Mouse (Mus musculus): ENCODE results near the gene Erc1. TPM values are rescaled to one million over a fixed set of nuclear protein-coding genes. Genes with fewer than 3 reads are reported as not detected.
"Not testable (repeated sequence)": the region's sequence is repeated elsewhere in the genome, so short reads cannot be mapped to it uniquely, and the experiment has no call there.

The Erc1 gene
- total RNA-seq, 2 experiments from 2014 or later: 29.6 to 32.6 TPM

DNA sequence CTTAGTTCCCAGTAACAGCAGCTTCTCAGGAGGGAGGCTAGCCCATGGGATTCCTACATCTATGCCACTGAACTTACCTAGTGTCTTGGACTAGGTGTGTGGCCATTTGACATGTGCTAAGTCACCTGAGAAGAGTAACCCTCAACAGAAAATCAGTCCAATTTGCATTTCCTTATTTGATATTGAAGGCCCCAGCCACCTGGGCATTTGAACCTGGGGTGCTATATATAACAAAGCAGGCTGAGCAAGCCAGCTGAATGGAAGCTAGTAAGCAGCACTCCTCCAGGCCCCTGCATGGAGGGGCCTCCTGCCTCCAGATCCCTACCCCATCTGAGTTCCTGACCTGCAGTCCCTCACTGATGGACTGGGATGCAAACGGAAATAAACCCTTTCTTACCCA is 135.5 kb downstream of the Erc1 start:
- DNase-seq (ENCODE audit: low spot score in 2 of 2): no peak

DNA sequence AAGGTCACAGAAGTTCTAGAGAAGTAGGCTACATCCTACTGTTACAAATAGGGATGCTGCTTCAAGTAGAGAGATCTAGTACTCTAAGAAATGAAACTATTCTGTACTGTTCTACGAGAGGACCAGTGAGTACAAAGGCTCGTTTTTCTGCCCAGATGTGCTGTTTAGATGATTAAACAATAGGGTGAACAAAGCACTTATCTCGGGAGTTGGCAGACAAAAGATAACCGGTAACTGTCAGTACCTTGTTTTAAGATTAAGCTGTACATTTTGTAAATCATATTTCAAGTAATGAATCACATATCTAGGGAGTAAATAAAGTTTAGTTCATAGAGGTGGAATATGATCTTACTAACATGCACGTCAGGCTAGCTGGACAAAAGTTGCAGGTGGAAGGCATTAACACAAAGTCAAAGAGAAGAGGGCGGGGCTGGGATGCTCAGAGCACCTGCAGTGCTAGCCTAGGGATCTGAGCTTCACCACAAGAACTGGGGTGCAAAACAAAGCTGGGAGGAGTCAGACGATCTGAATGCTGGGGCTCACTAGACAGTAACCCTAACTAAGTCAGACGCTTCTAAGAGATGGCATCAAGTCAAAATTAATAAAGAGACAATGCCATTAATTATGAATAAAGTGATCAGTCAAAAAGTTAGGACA is 136.2 kb downstream of the Erc1 start:
- no peak for DNase-seq (ENCODE audit: low spot score in 2 of 2)

DNA sequence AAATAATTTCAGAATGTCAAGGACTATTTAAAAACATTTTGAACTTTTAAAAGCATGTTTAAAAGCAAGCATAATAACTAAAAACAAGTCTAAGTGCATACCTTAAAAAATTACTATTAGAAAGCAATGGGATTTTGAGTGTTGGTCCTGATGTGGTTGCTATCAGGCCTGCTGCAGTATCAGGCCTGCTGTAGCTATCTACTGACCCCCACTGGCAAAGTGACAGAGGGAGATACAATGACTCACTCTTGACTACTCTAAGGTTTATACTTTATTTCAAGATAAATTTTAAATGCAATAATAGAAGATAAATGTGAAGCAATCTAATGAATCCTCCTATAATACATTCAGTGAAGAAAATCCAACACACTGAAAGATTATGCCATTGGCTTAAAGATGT is 138.4 kb downstream of the Erc1 start:
- no peak for DNase-seq (ENCODE audit: low spot score in 2 of 2)

DNA sequence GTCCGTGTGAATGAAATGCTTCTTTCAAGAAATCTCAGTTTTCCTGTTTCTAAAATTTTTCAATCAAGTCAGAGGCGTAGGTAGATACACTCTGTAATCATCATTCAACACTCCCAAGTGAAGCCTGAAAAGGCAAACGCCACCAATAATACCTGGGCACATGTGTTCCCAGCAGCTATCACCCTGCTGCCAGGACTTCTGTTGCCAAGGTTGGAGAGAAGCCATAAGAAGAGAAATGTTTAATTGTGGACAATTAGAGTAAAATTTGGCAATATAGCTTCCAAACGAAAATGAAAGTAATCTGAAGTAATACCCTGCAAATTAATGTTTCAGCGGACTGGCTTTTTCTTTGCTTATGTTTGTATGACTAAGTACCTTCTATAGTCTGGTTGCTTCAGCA is 140.1 kb downstream of the Erc1 start:
- no peak for DNase-seq (ENCODE audit: low spot score in 2 of 2)

DNA sequence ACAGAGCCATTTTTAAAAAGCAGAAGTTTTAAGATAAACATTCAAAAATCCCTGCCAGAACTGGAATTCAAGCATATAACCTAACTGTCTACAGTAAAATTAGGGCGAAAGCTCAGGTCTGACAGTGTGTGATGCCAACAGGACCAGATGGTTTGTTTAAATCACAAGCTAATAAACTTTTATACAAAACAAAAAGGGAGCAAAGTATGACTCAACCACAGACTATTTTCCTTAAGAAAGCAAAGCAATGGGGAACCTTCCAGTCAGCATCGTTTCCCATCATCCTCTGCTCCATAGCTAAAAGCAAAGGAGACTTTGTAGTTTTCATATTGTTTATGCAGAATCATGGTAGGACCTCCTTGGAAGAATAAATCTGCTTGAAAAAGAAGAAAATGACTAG is 143.1 kb downstream of the Erc1 start:
- DNase-seq (ENCODE audit: low spot score in 2 of 2): no peak

DNA sequence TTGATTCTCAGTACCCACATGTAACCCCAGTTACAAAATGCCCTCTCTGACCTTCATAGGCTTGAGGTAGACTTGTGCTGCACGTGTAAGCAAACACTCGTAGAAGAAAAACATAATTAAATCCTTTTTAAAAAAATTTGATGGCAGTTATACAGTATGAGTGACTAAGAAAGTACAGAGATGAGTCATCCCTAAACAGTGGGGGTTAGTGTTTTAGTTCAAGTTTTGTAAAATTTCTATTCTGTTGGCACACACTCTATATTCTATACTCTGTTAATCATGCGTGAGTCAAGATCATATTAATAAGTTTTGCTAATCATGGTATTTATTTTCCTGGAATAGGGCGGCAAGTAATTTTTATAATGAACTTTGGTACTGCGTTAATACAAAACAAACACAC is 155.2 kb downstream of the Erc1 start:
- no peak for DNase-seq (ENCODE audit: low spot score in 2 of 2)

DNA sequence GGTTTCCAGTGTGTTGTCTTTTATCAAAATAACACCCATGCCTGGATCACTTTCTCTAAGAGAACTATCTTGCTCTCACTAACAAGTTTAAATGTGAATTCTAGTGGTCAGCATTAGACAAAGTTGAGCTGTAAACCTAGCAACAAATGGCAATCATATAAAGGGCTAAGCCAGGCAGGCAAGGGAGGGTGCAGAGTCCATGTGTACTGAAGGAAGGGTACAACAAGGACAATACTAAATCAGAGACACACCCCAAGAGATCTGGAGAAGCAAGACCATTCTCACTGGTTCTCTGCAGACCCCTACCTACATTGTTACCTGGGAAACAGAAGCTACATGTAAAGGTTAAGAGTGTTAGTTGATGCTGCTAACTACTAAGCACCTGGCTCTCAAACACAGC is 161.5 kb downstream of the Erc1 start:
- no peak for DNase-seq (ENCODE audit: low spot score in 2 of 2)

DNA sequence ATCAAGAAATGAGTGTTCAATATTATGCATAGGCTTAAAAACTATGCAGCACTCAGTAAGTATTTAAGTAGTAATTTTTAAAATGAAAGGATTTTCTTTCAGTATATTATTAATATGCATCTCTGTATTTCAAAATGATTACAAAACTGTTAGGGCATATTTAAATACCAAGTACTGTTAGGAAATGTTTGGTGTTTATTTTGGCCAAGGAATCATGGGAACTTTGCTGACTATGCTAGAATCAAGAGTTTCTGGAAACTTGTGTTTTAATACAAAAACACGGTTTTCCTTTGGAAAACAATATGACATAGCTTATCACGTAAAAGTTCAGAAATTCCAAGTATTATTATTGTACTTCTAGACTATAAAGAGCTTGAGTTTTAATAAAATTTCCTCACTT is 167.2 kb downstream of the Erc1 start:
- DNase-seq (ENCODE audit: low spot score in 2 of 2): no peak

DNA sequence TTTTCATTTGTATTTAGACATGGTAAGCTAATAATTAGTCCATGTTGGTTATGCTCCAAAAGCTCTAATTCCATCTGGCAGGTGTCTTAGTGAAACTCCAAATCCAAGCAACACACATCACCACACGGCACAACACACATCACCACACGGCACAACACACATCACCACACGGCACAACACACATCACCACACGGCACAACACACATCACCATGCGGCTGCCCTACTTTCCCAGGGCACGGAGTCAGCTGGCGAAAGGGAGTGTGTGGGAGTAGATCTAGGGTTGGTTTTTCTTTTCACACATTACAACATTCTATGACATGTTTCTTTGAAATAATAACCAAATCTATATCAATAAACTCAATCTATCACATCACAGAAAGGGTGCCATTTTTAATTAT is 173.2 kb downstream of the Erc1 start:
- DNase-seq (ENCODE audit: low spot score in 2 of 2): no peak

DNA sequence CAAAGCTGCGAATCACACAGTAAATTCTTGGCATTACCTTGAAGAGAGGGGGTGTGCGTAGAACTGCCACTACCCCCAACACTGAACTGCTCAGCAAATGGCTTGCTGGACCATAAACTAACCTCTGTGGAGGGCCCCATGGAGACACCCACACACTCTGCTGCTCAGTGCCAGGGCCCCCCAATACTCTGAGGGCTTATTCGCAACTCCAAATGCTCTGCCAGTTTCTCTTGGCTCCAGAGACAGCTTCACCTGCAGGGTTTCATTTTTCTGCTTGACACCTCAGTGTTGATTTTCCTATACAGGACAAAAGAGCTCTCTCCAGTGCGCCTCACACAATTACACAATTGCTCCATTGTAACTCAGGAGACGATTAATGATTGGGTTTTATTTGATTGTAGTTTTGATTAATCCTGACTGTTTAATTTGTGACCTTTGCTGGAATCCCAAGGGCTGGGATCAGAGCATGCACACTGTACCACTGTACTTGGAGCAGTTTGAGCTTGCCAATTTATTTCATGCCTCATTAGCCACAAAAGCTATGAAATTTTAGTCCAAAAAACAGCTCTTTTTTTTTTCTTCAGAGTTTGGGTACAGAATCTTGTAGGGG is 173.7 kb downstream of the Erc1 start:
- no peak for DNase-seq (ENCODE audit: low spot score in 2 of 2)

DNA sequence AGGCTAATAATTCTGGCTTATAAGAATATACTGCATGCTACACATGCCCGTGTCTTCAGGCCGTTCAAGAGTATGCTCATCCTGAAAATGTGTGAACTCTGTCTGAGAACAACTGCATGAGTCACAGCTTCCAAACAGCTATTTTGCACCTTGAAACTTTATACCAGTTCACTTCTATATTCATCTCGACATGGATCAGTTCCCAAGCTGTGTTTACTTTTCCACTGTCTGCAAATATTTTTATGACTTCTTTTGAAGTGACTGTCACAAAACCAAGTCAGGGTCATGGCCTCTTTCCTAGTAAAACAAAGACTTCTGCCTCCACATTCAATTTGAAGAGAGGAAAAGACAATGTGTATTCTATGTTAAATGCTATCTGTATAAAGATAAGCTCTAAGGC is 178.2 kb downstream of the Erc1 start:
- DNase-seq (ENCODE audit: low spot score in 2 of 2): no peak

DNA sequence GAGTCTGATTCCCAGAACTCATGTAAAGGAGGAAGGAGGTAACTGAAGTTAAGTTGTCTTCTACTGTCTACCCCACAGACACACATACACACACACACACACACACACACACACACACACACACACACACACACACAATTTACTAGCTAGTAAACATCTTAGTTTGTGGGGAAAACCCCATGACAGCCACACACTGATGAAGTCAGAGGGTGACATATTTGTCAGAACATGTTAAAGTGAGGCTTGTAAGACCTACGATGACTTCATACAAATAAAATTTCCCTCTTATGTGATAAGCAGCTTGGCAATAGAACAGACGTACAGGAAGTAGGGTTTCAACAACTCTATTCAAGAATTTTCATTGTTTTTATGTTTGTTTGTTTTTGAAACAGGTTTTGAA is 185.0 kb downstream of the Erc1 start:
- DNase-seq (ENCODE audit: low spot score in 2 of 2): no peak

DNA sequence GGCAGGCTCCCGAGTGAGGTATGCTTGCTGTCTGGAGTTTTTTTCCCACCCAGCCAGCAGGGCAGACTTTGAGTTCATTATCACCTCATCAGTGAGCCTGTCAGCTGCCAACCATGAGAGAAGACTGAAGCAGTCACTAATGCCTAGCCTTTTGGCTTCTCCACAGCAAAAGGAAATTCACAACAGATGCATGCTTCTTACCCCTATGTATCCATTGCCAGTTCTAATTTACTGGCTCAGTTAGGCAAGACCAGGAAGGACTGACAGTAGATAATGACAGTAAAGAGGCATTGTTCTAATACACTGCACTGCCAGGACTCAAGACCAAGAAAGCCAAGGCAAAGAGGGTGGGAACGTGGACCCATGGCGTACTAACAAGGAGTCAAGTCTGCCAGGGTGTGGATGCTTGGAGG is 186.9 kb downstream of the Erc1 start:
- DNase-seq (ENCODE audit: low spot score in 2 of 2): no peak

DNA sequence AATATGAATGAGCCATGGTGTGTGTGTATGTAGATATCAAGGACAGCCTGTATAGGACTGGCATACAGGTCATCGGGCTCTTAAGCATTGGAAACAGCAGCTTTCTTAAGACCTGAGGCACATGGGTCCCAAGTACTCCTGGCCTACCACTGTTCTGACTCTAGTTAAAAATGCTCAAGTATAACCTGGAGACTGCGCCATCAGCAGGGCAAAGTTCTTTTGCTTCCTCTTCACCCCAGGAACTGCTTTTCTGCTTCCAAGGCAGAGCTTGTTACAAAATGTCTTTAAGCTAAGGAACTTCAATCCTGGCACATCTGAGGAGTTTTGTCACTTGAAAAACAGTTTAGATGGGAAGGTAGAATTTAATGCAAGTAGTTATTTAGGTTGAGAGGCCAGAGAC is 189.5 kb downstream of the Erc1 start:
- DNase-seq (ENCODE audit: low spot score in 2 of 2): no peak

DNA sequence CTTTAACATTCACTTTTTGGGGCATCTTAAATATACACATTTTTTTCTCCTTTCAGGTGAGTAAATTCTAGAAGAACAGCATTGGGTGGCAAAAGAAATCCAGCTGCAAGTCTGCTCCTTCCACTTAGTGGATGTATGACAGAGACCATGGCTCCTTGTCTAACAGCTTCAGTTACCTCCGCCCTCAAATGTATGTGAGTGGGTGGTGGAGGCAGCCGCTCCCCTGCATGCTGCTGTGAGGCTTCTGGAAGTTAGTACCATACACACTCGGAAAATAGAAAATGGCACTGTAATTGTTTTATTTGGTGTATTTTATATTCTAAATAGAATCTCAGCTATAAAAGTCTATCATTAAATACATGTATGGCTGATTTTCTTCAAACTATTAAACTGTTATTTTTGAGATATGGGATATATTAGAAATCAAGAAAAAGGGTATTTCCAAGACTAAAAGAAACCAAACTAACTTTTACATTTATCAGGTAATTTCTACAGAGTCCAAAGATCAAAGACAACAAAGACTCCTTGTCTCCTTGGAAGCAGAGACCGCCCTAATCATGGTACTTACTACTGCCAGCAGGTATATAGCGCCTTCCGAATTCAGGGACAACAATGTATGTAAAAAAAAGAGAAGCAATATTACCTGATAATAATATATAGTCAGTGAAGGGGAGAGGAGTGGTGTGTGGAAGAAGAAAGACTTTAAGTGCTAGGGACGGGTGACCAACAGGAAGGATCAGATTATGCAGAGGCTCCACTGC is 190.4 kb downstream of the Erc1 start:
- no peak for DNase-seq (ENCODE audit: low spot score in 2 of 2)

DNA sequence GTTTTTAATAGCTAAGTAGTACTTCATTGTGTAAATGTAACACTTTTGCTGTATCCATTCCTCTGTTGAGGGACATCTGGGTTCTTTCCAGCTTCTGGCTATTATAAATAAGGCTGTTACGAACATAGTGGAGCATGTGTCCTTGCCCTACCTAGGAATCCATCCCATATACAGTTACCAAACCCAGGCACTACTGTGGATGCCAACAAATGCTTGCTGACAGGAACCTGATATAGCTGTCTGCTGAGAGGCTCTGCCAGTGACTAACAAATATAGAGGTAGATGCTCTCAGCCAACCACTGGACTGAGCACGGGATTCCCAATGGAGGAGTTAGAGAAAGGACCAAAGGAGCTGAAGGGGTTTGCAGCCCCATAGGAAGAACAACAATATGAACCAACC is 193.2 kb downstream of the Erc1 start:
- not testable (repeated sequence) for DNase-seq (ENCODE audit: low spot score in 2 of 2)

DNA sequence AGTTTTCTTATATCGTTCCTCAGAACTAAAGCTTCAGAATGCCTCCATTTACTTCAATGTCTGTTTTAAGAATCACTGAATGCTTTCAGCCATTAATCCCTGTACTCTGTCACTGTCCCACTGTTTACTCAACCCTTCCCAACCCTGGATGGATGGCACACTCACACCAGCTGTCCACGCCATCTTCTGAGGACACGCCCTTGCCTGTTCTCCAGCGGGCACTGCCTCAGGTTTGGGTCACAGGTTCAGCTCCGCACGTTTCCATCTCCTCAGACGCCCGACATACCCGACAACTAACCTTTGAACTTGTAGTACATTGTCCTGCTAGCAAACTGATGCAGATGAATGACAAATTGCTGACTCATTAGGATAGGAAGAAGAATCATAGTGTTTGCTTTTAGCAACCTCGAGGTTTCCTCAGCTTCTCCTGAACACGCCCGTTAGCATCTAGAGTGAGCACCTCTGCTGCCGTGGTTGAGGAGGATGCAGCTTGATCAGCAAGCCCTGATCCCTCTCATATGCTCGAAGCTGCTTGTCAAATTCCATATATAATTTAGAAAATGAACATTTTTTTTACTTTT is 204.0 kb downstream of the Erc1 start:
- DNase-seq (ENCODE audit: low spot score in 2 of 2): no peak

DNA sequence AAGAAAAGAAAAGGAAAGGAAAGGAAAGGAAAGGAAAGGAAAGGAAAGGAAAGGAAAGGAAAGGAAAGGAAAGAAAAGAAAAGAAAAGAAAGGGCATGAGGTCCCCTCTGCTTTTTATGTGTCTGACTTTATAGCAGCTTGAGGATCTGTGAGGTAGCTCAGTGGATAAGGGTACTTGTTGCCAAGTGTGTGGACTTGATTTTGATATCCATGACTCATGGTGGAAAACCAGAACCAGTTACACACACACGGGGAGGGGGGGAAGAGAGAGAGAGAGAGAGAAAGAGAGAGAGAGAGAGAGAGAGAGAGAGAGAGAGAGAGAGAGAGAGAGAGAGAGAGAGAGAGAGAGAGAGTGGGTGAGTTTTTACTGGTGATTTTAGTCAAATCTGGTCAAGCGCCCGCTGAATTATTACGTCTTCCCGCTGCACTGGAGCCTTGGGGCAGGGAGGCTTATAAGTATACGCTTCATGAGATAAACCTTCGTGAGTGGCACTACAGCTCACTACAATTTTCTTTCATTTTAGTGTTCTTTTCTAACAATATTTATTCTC is 204.7 kb downstream of the Erc1 start:
- no peak for DNase-seq (ENCODE audit: low spot score in 2 of 2)

DNA sequence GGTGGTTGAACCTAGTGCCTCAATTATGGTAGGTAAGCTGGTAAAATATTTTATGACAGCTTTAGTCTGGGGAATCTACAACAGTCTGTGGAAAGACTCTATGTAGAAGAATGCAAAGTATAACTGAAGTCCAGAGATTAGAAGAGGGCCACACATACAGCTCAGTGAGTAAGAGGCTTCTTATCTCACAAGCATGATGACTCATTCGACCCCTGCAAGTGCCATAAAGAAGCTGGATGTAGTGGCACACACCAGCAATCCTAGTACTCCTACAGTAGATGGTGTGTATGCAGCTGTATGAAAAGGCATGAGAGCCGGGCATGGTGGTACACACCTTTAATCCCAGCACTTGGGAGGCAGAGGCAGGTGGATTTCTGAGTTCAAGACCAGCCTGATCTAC is 205.2 kb downstream of the Erc1 start:
- DNase-seq (ENCODE audit: low spot score in 2 of 2): no peak

DNA sequence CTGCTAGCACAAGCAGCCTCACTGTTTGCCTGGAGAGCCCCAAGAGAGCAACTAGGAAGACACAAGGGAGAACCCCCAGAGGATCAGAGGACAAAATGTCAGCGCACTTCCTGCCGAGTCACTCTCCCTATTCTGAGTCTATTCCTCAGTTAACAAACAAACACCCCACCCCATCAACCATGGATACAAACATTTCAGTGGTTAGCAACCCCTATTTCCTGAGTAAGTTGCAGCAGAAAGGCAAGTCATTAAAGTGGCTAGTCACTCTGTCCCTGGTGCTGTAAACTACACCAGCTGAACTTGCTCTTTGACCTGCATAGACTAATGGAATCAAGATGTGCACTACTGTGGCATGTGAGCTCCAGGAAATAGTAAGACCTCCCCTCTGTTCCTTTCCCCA is 212.3 kb downstream of the Erc1 start:
- no peak for DNase-seq (ENCODE audit: low spot score in 2 of 2)

DNA sequence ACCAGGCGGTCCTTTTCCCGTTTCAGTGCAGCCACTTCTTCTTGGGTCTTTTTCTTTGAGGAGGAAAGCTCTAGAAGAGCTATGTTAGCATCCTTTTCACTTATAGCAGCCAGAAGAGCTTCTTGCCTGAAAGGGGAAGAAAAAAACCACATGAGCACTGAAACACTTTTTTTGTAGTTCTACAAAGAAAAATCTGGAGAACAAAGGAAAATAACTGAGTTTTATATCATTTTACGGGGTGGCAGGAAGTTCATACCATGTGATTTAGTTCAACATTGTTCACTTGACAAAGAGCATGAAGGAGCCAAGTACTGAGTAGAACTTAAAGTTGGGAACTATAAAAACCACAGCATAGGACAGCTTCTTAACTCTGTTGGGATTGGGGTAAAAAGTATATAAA is 217.3 kb downstream of the Erc1 start:
- DNase-seq (ENCODE audit: low spot score in 2 of 2): no peak

DNA sequence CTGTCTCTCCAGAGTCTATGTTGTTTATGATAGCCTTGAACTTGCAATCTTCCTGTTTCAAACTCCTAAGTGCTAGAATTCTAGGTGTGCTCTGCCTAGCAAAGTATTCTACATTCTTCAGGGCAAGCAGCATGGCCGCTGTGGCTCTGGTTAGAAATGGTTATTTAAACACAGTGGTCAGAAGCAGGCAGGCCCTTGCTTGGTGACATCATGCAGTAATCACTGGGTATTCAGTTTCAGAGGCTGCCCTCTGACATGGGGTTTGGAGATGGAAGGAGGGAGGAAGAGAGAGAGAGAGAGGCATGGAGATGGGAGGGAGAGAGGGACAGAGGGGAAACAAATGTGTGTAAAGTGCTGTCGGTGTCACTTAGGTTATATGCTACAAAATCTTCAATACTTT is 246.6 kb downstream of the Erc1 start:
- no peak for DNase-seq (ENCODE audit: low spot score in 2 of 2)

All from gastrocnemius, postnatal 4 days (tissue).